Mouse (Mus musculus) stomach, postnatal 0 days (tissue): ENCODE measurements around the gene Syn2.

Source experiments
- CTCF ChIP-seq: IDR thresholded peaks from 2 replicates; pipeline ENCODE4 v1.5.1; 2016; ENCODE audit warnings: antibody characterized with exemption, low read depth, mild to moderate bottlenecking, moderate library complexity
- EP300 ChIP-seq: optimal IDR thresholded peaks from 2 replicates; pipeline ENCODE3; 2016; ENCODE audit warnings: antibody characterized with exemption

- TF ChIP-seq CTCF (no peak), EP300 (no peak)
Measured at GRCm38 (mm10) chr6:115273346-115273745, 138.6 kb downstream of the Syn2 start.
